Mouse (Mus musculus) frontal cortex, adult 2 months (tissue): ENCODE measurements around the gene Olfr98. TPM values are rescaled to one million over a fixed set of nuclear protein-coding genes. Genes with fewer than 3 reads are reported as not detected.
"Not testable (repeated sequence)": the region's sequence is repeated elsewhere in the genome, so short reads cannot be mapped to it uniquely, and the experiment has no call there.

Experiments used
- DNase-seq, 2 experiments: peaks; one replicate each; pipeline ENCODE4 v3.0.0; 2022; ENCODE audit warnings: low spot score in 1 of 2; ENCODE audit errors: extremely low spot score in 1 of 2
- polyA plus RNA-seq: library from polyadenylated mRNA; depleted of rRNA; stranded (reverse); fragments of >200 nt; gene quantifications from 2 replicates; pipeline ENCODE4 v1.2.3, GENCODE M21; 2012; rRNA removed

Olfr98 gene
- polyA plus RNA-seq = not detected in 2 replicates

DNA sequence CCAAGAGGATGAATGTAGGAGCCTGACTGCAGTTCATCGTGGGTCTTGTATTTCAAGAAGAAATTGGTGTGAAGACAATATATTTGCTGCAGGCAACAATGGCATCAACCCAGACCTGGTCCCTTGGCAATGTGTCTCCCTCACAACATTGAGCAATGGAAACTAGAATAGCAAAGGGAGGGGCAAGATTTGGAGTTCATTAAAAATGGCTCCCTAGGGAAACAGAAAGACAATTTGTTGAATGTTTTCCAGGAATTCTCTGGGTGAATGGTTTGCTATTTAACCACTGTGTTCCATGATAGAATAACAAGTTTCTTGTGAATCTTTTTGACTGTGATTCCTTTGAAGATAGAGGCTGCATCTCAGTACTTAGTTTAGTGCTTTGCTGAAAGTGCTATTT, at the start of gene Olfr98:
Gene Olfr98, minus strand, starts transcription at position 124 of the 400 bp plus-strand sequence.
- DNase-seq = no peak

DNA sequence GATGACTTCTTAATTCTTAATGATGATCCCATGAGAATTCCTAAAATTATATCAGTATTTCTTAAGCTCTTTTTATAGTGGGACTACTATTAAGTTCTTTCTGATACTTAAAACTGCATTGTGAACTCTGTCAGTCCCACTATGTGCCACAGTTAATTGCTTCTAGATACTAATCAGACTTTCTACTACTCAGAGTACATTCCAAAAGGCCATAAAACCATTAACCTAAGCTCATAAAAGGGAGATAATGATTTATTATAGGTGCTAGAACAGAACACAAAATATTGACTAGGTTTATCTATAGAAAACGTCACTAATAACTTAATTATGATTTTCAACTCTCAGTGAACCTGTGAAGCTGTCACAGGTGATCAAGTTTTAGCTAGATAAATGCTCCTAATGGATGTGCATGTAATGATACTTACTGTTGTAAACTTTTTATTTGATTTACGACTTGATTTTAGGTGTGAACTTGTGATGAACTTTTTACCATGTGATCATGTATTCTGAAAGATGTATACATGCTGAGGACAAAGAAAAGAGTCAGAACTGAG, 46.7 kb upstream of the Olfr98 start:
- no peak for DNase-seq

DNA sequence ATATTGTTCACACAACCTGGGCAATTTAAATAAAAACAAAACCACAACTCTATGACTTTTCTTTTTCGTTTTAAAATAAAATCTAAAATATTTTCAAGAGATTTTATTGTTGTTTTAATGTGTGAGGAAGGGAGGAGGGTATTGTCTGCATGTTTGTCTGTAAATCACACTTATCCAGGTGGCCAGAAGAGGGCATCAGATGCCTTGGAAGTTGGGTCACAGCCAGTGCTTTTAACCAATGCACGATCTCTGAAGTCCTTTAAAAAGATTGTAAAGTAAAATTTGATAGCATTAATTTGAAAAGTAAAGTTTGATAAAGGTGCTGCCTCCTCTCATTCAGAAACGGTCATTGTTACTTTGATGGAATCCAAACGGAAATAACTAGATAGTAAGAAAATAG, 44.9 kb upstream of the Olfr98 start:
- peak in 1 of 2 experiments; percentile 11 for DNase-seq

- DNase-seq = no peak
Observed at GRCm38 (mm10) chr17:37304213-37304612, 40.7 kb upstream of the Olfr98 start, which contains the start of gene Olfr101. Gene Olfr101 (minus strand): TSS chr17:37304313.

- no peak for DNase-seq
Observed at GRCm38 (mm10) chr17:37283360-37283759, 19.8 kb upstream of the Olfr98 start, which contains the start of gene Olfr99. Gene Olfr99 (minus strand): TSS chr17:37283460.

DNA sequence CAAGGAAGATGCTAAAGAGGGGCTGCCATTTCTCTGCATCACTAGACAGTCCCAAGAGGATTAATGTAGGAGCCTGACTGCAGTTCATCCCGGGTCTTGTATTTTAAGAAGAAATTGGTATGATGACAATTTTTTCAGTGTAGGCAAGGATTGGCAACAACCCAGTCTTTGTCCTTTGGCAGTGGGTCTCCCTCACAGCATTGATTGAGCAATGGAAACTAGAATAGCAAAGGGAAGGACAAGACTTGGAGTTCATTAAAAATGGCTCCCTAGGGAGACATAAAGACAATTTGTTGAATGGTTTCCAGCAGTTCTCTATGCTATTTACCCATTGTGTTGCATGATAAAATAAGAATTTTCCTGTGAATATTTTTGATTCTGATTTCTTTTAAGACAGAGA, 16.8 kb upstream of the Olfr98 start:
- no peak for DNase-seq

GRCm38 (mm10) chr17:37276573-37276972, 13.0 kb upstream of the Olfr98 start:
- no peak for DNase-seq

GRCm38 (mm10) chr17:37275626-37276248, 12.2 kb upstream of the Olfr98 start:
- no peak for DNase-seq

- DNase-seq = peak in 1 of 2 experiments; percentile 17
Observed at GRCm38 (mm10) chr17:37270702-37271092, 7.1 kb upstream of the Olfr98 start.

DNA sequence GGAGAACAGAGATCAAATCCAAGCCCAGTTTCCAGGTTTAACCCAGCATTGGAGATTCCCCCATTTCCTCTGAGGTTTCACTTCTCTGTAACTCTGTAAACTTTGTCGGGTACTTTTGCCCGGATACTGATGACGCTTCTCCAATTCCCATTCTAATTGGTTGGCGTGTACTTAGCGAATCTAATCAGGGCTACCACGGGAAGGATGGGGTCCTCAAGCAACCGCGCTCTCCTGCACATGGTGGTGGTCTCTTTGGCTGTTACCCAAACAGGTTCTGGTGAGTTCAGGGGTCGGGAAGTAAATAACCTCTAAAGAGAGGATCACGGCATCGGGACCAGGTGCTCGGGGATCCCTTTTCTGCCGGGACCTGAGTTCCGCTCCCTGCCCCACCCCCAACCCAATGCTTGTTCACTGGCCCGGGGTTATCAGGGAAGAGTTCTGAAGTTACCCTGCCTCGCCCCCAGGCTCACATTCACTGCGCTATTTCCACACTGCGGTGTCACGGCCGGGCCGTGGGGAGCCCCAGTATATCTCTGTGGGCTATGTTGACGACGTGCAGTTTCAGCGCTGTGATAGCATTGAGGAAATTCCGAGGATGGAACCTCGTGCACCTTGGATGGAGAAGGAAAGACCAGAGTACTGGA, 6.6 kb upstream of the Olfr98 start, which contains the start of gene H2-M3:
Gene H2-M3, plus strand, starts transcription at position 163 of the 644 bp plus-strand sequence.
- peak; percentile 74 to 98 for DNase-seq

DNA sequence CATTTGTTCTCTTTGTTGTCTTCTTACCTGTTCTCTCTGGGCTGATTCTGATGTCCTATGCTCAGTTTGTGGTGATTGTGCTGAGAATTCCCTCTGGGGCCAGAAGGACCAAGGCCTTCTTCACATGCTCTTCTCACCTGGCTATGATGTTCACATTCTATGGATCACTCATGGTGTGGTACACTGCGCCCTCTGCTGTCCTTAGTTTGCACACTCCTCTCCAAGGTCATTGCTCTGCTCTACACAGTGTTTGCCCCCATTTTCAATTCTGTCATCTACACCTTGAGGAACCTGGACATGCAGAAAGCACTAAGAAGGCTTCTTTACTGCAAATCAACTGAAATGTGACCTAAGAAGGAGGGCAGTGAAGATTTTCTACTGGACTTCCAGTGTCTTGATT, 13.0 kb downstream of the Olfr98 start:
- peak in 1 of 2 experiments; percentile 30 for DNase-seq

DNA sequence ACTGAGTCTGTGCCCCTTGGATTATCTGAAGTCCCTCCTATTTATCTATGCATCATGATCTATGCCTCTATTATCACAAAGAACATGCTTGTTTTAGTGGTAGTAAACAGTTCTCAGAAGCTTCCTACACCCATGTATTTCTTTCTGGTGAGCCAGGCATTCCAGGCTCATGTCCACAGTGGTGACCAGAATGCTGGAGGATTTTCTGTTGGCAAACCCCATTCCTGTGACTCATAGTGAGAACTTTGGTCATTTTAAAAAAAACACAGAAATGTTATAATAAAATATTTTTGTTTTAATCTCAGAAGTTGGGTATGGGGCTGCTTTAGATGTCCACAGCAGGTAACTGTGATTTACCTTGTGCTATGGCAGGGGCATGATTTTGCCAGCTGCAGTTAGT, 14.1 kb downstream of the Olfr98 start:
- no peak for DNase-seq

GRCm38 (mm10) chr17:37246715-37247114, 16.8 kb downstream of the Olfr98 start:
- peak; percentile 7 to 72 for DNase-seq

- no peak for DNase-seq
Observed at GRCm38 (mm10) chr17:37242198-37242597, 21.4 kb downstream of the Olfr98 start.

DNA sequence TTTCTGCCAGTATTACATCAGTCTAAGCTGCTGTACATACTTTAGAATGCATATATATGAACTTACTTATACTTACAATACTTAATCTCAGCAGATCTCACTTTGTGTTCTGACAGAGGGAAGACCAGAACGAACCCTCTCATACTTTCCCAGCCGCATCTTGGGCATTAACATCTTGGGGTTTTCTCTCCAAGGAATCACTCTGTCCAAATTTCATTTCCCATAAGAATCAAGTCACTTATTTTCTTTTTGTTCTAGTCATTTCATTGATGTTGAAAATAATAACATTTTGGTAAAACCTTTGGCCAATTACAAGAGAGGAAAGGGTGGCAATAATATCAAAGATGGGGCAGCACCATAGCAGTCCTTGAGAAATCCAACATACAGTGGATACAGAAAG, 26.3 kb downstream of the Olfr98 start, which contains the start of gene Olfr97:
Gene Olfr97, minus strand, starts transcription at position 101 of the 400 bp plus-strand sequence.
- DNase-seq = not testable (repeated sequence)

DNA sequence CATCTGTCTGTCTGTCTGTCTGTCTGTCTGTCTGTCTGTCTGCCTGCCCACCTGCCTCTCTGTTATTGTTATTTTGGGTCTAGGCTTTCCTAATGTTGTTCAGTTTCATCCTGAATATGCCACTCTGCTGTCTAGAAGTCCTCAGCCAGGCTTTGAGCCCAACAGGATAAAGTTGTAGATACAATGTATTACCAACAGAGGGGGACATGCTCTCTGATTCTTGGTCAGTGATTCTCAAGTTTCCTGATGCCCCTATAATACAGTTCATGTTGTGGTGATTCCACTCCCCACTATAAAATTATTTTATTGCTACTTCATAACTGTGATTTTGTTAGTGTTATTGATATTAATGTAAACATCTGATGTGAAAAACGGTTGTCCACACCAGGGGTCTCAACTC, 41.7 kb downstream of the Olfr98 start:
- no peak for DNase-seq

- no peak for DNase-seq
Observed at GRCm38 (mm10) chr17:37219846-37220245, 43.7 kb downstream of the Olfr98 start, which contains the start of gene Olfr96. Gene Olfr96 (plus strand): TSS chr17:37220146.

GRCm38 (mm10) chr17:37218486-37218885, 45.1 kb downstream of the Olfr98 start:
- no peak for DNase-seq

DNA sequence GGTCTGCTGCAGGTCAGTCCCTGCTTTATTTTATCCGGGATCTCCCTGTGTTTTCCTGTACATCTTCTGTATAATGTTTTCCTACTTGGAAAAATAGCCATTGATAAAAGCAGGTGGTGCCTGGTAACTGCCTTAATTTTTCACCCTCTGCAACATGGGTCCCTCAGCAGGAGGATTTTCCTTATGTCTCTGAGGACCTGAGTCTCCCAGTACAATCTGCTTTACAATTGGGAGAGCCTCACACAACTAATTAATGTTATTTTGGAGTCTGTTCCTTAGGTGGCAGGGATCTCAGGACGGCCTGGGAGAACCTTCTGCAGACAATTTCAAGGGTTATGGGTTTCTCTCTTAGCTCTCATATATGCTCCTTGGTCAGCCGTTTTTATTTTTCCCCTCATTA, 50.5 kb downstream of the Olfr98 start, which contains the start of gene Olfr95:
Gene Olfr95, minus strand, starts transcription at position 101 of the 400 bp plus-strand sequence.
- no peak for DNase-seq
